Mouse (Mus musculus) ES-E14 (cell line): Measurements from ENCODE around the gene Gm49721. TPM values are rescaled to one million over a fixed set of nuclear protein-coding genes. Genes with fewer than 3 reads are reported as not detected.

Experiments used
- total RNA-seq: library from RNA; depleted of rRNA; stranded (reverse); fragments of 300-350 nt; gene quantifications from 2 replicates; pipeline ENCODE4 v1.2.3, GENCODE M21; 2012; rRNA removed

Gene Gm49721
- total RNA-seq, 1 experiment = 0.27 TPM

Other genes with a start within 250 kb of the Gm49721 start
- gene Ezr, start 196.1 kb upstream of the Gm49721 start, total RNA-seq = 131 and 180 TPM in 2 replicates
- 4.0 and 5.4 TPM in 2 replicates for gene Rsph3b, start 30.2 kb upstream of the Gm49721 start, total RNA-seq
- gene Tagap1, start 17.7 kb upstream of the Gm49721 start, total RNA-seq = 5.8 and 6.5 TPM in 2 replicates
- gene Rnaset2b, start 8.3 kb upstream of the Gm49721 start, total RNA-seq = 48.5 and 49.0 TPM in 2 replicates
- not detected in 2 replicates for gene Gm1604a, start 46.7 kb downstream of the Gm49721 start, total RNA-seq
- 16.2 and 19.9 TPM in 2 replicates for gene Rps6ka2, start 191.2 kb downstream of the Gm49721 start, total RNA-seq